15 mouse cellular contexts compared by ENCODE assay signal in the genomic region with DNA sequence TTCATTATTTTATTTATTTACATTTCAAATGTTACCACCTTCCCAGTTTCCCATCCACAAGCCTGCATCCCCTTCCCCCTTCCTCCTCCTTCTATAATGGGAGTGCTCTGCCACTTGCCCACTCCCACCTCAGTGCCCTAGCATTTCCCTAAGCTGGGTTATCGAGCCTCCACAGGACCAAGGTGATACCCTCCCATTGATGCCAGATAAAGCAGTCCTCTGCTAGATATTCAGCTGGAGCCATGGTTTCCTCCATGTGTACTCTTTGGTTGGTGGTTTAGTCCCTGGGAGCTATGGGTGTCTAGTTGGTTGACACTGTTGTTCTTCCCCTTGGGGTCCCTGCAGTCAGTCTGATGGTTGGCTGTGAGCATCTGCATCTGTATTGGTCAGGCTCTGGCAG.
"Had no signal": no experiment of that assay in that cellular context is flagged by ENCODE, and none has a peak within 500 bp of the region (broad histone marks: within the 10 kb centered on the region; RNA-seq: fewer than 3 reads in every experiment).

No protein-coding gene starts in this region.

- H3K27me3 ChIP-seq: neural tube, embryonic 15.5 days; stomach, embryonic 15.5 days had no signal

- H3K4me3 ChIP-seq: neural tube, embryonic 15.5 days; stomach, embryonic 15.5 days had no signal

- H3K27ac ChIP-seq: neural tube, embryonic 15.5 days; stomach, embryonic 15.5 days; stomach, postnatal 0 days had no signal

- DNase-seq: retina, postnatal 1 day; right cerebral cortex, adult 18-20 months; right cerebral cortex, postnatal 14 days; right cerebral cortex, postnatal 25 days; right cerebral cortex, postnatal 4 days; spleen, adult 18-20 months; thymus, adult 18-20 months; thymus, adult 2 months; thymus, postnatal 14 days; thymus, postnatal 25 days; thymus, postnatal 36 days; thymus, postnatal 4 days had no signal

- H3K36me3 ChIP-seq: neural tube, embryonic 15.5 days; stomach, embryonic 15.5 days had no signal

- H3K4me1 ChIP-seq: neural tube, embryonic 15.5 days; stomach, embryonic 15.5 days had no signal

- H3K9ac ChIP-seq: neural tube, embryonic 15.5 days; stomach, embryonic 15.5 days had no signal

- H3K9me3 ChIP-seq: neural tube, embryonic 15.5 days; stomach, embryonic 15.5 days had no signal

- H3K4me2 ChIP-seq: neural tube, embryonic 15.5 days; stomach, embryonic 15.5 days had no signal
